Mouse (Mus musculus) MEL (cell line): Measurements from ENCODE around the gene Clec12a. TPM values are rescaled to one million over a fixed set of nuclear protein-coding genes. Genes with fewer than 3 reads are reported as not detected.

ENCODE experiments used
- DNase-seq: peaks from one replicate; pipeline ENCODE4 v3.0.0; 2011; ENCODE audit warnings: low read depth, low spot score
- H3K27ac ChIP-seq: 2 replicates; pipeline ENCODE4 v1.5.1; 2012; ENCODE audit warnings: low read depth, mild to moderate bottlenecking, control low read depth, low read length, moderate library complexity; ENCODE audit not compliant: control insufficient read depth
- H3K27me3 ChIP-seq, 2 experiments: fragments of 150-350 bp in 1 of 2; sonication (generic) in 1 of 2; 2 replicates each; pipeline ENCODE4 v1.6.1; 2012; ENCODE audit warnings: low read length in 2 of 2, mild to moderate bottlenecking in 2 of 2, improper control_type of control experiment in 1 of 2, moderate library complexity in 1 of 2; ENCODE audit not compliant: insufficient read depth in 2 of 2, control insufficient read depth in 1 of 2
- H3K36me3 ChIP-seq, 2 experiments: 2 replicates each; pipeline ENCODE4 v1.6.1; 2012 to 2014; ENCODE audit warnings: low read length in 2 of 2, improper control_type of control experiment in 1 of 2, inconsistent platforms in 1 of 2, mild to moderate bottlenecking in 1 of 2; ENCODE audit not compliant: insufficient read depth in 2 of 2, control insufficient read depth in 1 of 2
- H3K4me1 ChIP-seq, 2 experiments: fragments of 150-350 bp in 1 of 2; sonication (generic) in 1 of 2; 2 replicates each; pipeline ENCODE4 v1.6.1; 2012; ENCODE audit warnings: low read length in 2 of 2, improper control_type of control experiment in 1 of 2, mild to moderate bottlenecking in 1 of 2; ENCODE audit not compliant: insufficient read depth in 2 of 2, control insufficient read depth in 1 of 2
- H3K4me3 ChIP-seq, 2 experiments: fragments of 150-350 bp in 1 of 2; sonication (generic) in 1 of 2; 2 replicates each; pipeline ENCODE4 v1.5.1; 2012; ENCODE audit warnings: low read depth in 2 of 2, low read length in 2 of 2, mild to moderate bottlenecking in 2 of 2, moderate library complexity in 2 of 2, control low read depth in 1 of 2, improper control_type of control experiment in 1 of 2; ENCODE audit not compliant: control insufficient read depth in 1 of 2, insufficient read depth in 1 of 2
- H3K79me2 ChIP-seq: 2 replicates; pipeline ENCODE4 v1.6.1; 2012; ENCODE audit warnings: mild to moderate bottlenecking, low read length, moderate library complexity; ENCODE audit not compliant: control insufficient read depth, poor library complexity, insufficient read depth
- H3K9ac ChIP-seq: 2 replicates; pipeline ENCODE4 v1.6.1; 2012; ENCODE audit warnings: low read depth, mild to moderate bottlenecking, control low read depth, low read length, moderate library complexity; ENCODE audit not compliant: control insufficient read depth, poor library complexity, severe bottlenecking
- H3K9me3 ChIP-seq: fragments of 150-350 bp; sonication (generic); replicated peaks from 2 replicates; pipeline ENCODE4 v1.6.1; 2012; ENCODE audit warnings: mild to moderate bottlenecking, low read length, improper control_type of control experiment, moderate library complexity; ENCODE audit not compliant: insufficient read depth
- BHLHE40 ChIP-seq: IDR thresholded peaks from 2 replicates; pipeline ENCODE4 v1.6.1; 2012; ENCODE audit warnings: low read depth, mild to moderate bottlenecking, inconsistent platforms, low read length, improper control_type of control experiment, borderline replicate concordance
- CHD1 ChIP-seq: IDR thresholded peaks from 2 replicates; pipeline ENCODE4 v1.6.1; 2012; ENCODE audit warnings: low read depth, mild to moderate bottlenecking, inconsistent platforms, low read length, improper control_type of control experiment
- CTCF ChIP-seq, 3 experiments: IDR thresholded peaks in 2 of 3; conservative IDR thresholded peaks in 1 of 3; 2 replicates each; pipeline ENCODE4 v1.5.1; 2011 to 2012; ENCODE audit warnings: low read length in 3 of 3, low read depth in 2 of 3, mild to moderate bottlenecking in 2 of 3, improper control_type of control experiment in 1 of 3, inconsistent platforms in 1 of 3, mixed read lengths in 1 of 3, moderate library complexity in 1 of 3; ENCODE audit not compliant: control insufficient read depth in 1 of 3, insufficient read depth in 1 of 3, poor library complexity in 1 of 3, severe bottlenecking in 1 of 3
- EP300 ChIP-seq, 2 experiments: IDR thresholded peaks; 2 replicates each; pipeline ENCODE4 v1.6.1; 2011; ENCODE audit warnings: improper control_type of control experiment in 2 of 2, low read length in 2 of 2, low read depth in 1 of 2, mild to moderate bottlenecking in 1 of 2
- GABPA ChIP-seq: IDR thresholded peaks from 2 replicates; pipeline ENCODE4 v1.6.1; 2012; ENCODE audit warnings: low read depth, mild to moderate bottlenecking, inconsistent platforms, low read length, improper control_type of control experiment, moderate library complexity
- GATA1 ChIP-seq: IDR thresholded peaks from 2 replicates; pipeline ENCODE4 v1.6.1; 2011; ENCODE audit warnings: low read depth, low read length, improper control_type of control experiment
- HCFC1 ChIP-seq: IDR thresholded peaks from 2 replicates; pipeline ENCODE4 v1.6.1; 2012; ENCODE audit warnings: low read depth, mild to moderate bottlenecking, inconsistent platforms, low read length, improper control_type of control experiment, moderate library complexity
- KAT2A ChIP-seq: conservative IDR thresholded peaks from 2 replicates; pipeline ENCODE4 v1.6.1; 2012; ENCODE audit warnings: low read depth, low read length, improper control_type of control experiment, inconsistent platforms
- MAX ChIP-seq: IDR thresholded peaks from 2 replicates; pipeline ENCODE4 v1.6.1; 2011; ENCODE audit warnings: low read length, improper control_type of control experiment
- MAZ ChIP-seq: IDR thresholded peaks from 2 replicates; pipeline ENCODE4 v1.6.1; 2012; ENCODE audit warnings: low read depth, mild to moderate bottlenecking, inconsistent platforms, low read length, improper control_type of control experiment
- MYB ChIP-seq: IDR thresholded peaks from 2 replicates; pipeline ENCODE4 v1.6.1; 2011; ENCODE audit warnings: mild to moderate bottlenecking, low read depth, low read length, improper control_type of control experiment
- MYC ChIP-seq: IDR thresholded peaks from 2 replicates; pipeline ENCODE4 v1.6.1; 2011; ENCODE audit warnings: low read depth, mild to moderate bottlenecking, low read length, improper control_type of control experiment, moderate library complexity
- NELFE ChIP-seq: IDR thresholded peaks from 2 replicates; pipeline ENCODE4 v1.6.1; 2011; ENCODE audit warnings: low read depth, low read length, improper control_type of control experiment
- NRF1 ChIP-seq: IDR thresholded peaks from 2 replicates; pipeline ENCODE4 v1.6.1; 2014; ENCODE audit warnings: low read depth, mild to moderate bottlenecking, inconsistent platforms, low read length, improper control_type of control experiment, moderate library complexity; ENCODE audit not compliant: poor library complexity, insufficient read depth, severe bottlenecking
- POLR2AphosphoS2 ChIP-seq: IDR thresholded peaks from 2 replicates; pipeline ENCODE4 v1.6.1; 2011; ENCODE audit warnings: low read length, improper control_type of control experiment
- POLR2AphosphoS5 ChIP-seq: IDR thresholded peaks from 2 replicates; pipeline ENCODE4 v1.6.1; 2012; ENCODE audit warnings: low read depth, borderline replicate concordance, mild to moderate bottlenecking, inconsistent platforms, low read length, moderate library complexity, mixed read lengths
- RAD21 ChIP-seq: IDR thresholded peaks from 2 replicates; pipeline ENCODE4 v1.6.1; 2011; ENCODE audit warnings: mild to moderate bottlenecking, low read depth, low read length, improper control_type of control experiment
- SIN3A ChIP-seq: IDR thresholded peaks from 2 replicates; pipeline ENCODE4 v1.6.1; 2012; ENCODE audit warnings: low read length, improper control_type of control experiment, inconsistent platforms
- SMC3 ChIP-seq: IDR thresholded peaks from 2 replicates; pipeline ENCODE4 v1.6.1; 2011; ENCODE audit warnings: low read depth, low read length, improper control_type of control experiment
- TAL1 ChIP-seq: IDR thresholded peaks from 2 replicates; pipeline ENCODE4 v1.6.1; 2012; ENCODE audit warnings: mild to moderate bottlenecking, inconsistent platforms, low read length, moderate library complexity, mixed read lengths
- TBP ChIP-seq: IDR thresholded peaks from 2 replicates; pipeline ENCODE4 v1.8.0; 2011; ENCODE audit warnings: low read depth, low read length, improper control_type of control experiment
- UBTF ChIP-seq: IDR thresholded peaks from 2 replicates; pipeline ENCODE4 v1.6.1; 2012; ENCODE audit warnings: low read depth, mild to moderate bottlenecking, inconsistent platforms, low read length, improper control_type of control experiment, moderate library complexity, borderline replicate concordance; ENCODE audit not compliant: insufficient read depth
- ZC3H11A ChIP-seq: IDR thresholded peaks from 2 replicates; pipeline ENCODE4 v1.6.1; 2012; ENCODE audit warnings: low read depth, mild to moderate bottlenecking, inconsistent platforms, low read length, improper control_type of control experiment
- polyA plus RNA-seq, 2 experiments: library from polyadenylated mRNA; stranded (reverse) in 1 of 2; unstranded in 1 of 2; fragments of >175 nt in 1 of 2; fragments of >200 nt in 1 of 2; gene quantifications; 2 replicates each; pipeline versions ENCODE4 v1.2.1 to v1.2.4; 2012; ENCODE audit warnings: low replicate concordance in 2 of 2, low read depth in 1 of 2; ENCODE audit not compliant: insufficient read length in 2 of 2, insufficient read depth in 1 of 2, missing spikeins in 1 of 2
- total RNA-seq: library from RNA; depleted of rRNA; stranded (reverse); fragments of 300-350 nt; gene quantifications from 2 replicates; pipeline ENCODE4 v1.2.3, GENCODE M21; 2012

Clec12a gene
- total and polyA plus RNA-seq, 3 experiments: not detected

GRCm38 (mm10) chr6:129316463-129316862 lies 26.0 kb upstream of the Clec12a start:
- Histone ChIP-seq H3K36me3 (peaks cover 0 to 14% of the 10 kb centered on the region in 2 experiments; a peak in 2 of 4 replicates), H3K4me3 (peak overlapping the region in 1 of 2 experiments; percentile 33; a peak in 1 of 4 replicates), H3K79me2 (no peaks in the 10 kb centered on the region), H3K27me3 (no peaks in the 10 kb centered on the region), H3K27ac (peak overlapping the region; percentile 92), H3K9ac (peak overlapping the region; percentile 25; the same call in 1 of the 2 replicates), H3K4me1 (peaks cover 5 to 10% of the 10 kb centered on the region in 2 experiments), H3K9me3 (no peaks in the 10 kb centered on the region)
- DNase-seq: peak; percentile 16
- TF ChIP-seq MYC: no peak
- no peak for TF ChIP-seq KAT2A
- no peak for TF ChIP-seq POLR2AphosphoS5
- no peak for TF ChIP-seq CHD1
- TF ChIP-seq CTCF (IDR thresholded peaks at IDR 0.05 in 2 of 3, conservative IDR thresholded peaks at IDR 0.05 in 1 of 3; ENCODE audit: control insufficient read depth in 1 of 3, insufficient read depth in 1 of 3, low read depth in 2 of 3, low read length in 3 of 3, poor library complexity in 1 of 3, severe bottlenecking in 1 of 3): no peak
- TF ChIP-seq ZC3H11A: no peak
- TF ChIP-seq POLR2AphosphoS2: no peak
- TF ChIP-seq SIN3A: no peak
- TF ChIP-seq MAZ: no peak
- no peak for TF ChIP-seq GABPA
- TF ChIP-seq HCFC1: no peak
- no peak for TF ChIP-seq TBP
- no peak for TF ChIP-seq MAX
- TF ChIP-seq NELFE: no peak

- Histone ChIP-seq H3K4me1 (peaks cover 5 to 10% of the 10 kb centered on the region in 2 experiments), H3K27ac (no peak overlapping the region), H3K36me3 (peaks cover 0 to 14% of the 10 kb centered on the region in 2 experiments; a peak in 2 of 4 replicates), H3K4me3 (no peak overlapping the region), H3K9ac (no peak overlapping the region), H3K9me3 (no peaks in the 10 kb centered on the region), H3K79me2 (no peaks in the 10 kb centered on the region), H3K27me3 (no peaks in the 10 kb centered on the region)
- DNase-seq: no peak
- TF ChIP-seq EP300 (IDR thresholded peaks at IDR 0.05; ENCODE audit: low read depth in 1 of 2, low read length in 2 of 2) (no peak), SMC3 (peak; percentile 46), UBTF (no peak), GABPA (no peak), MYB (no peak), BHLHE40 (no peak), SIN3A (no peak), MYC (no peak), ZC3H11A (0 out of 2 replicates have a peak, but pooled peaks have one; percentile 31), NRF1 (no peak), CTCF (IDR thresholded peaks at IDR 0.05 in 2 of 3, conservative IDR thresholded peaks at IDR 0.05 in 1 of 3; ENCODE audit: control insufficient read depth in 1 of 3, insufficient read depth in 1 of 3, low read depth in 2 of 3, low read length in 3 of 3, poor library complexity in 1 of 3, severe bottlenecking in 1 of 3) (peak in 2 of 3 experiments; percentile 36 to 39; a peak in 4 of 6 replicates), GATA1 (no peak), CHD1 (no peak), KAT2A (no peak), RAD21 (peak; percentile 32), TBP (no peak), TAL1 (no peak)
These were observed 24.1 kb upstream of the Clec12a start for GRCm38 (mm10) chr6:129318395-129318794.
